Mouse (Mus musculus): ENCODE measurements around the gene Cntrl.

Gene Cntrl

GRCm38 (mm10) chr2:35131991-35132661 lies 22.8 kb downstream of the Cntrl start:
- DNase-seq = peak; percentile 97 to 100

DNA sequence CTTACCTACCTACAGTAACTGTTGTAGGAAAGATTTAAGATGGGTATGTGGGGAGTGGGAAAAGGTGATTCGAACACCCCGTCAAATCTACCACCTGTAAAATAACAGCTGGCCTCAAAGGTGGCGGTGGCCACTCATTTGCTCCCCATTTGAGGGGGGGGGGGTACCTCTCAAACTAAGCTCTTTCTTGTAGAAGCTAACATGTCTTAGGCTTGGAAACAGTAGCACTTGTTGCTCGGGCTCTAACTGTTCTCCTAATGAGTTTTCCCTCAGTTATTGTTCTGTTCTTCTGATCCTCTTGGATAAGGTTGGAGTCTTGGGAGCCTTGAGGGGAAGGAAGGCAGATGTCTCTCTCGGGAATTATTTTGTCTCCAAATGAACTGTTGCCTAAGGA lies 23.4 kb downstream of the Cntrl start:
- no peak for DNase-seq

GRCm38 (mm10) chr2:35133891-35134290 lies 24.6 kb downstream of the Cntrl start:
- no peak for DNase-seq

GRCm38 (mm10) chr2:35138576-35138975 lies 29.3 kb downstream of the Cntrl start:
- DNase-seq = no peak

DNA sequence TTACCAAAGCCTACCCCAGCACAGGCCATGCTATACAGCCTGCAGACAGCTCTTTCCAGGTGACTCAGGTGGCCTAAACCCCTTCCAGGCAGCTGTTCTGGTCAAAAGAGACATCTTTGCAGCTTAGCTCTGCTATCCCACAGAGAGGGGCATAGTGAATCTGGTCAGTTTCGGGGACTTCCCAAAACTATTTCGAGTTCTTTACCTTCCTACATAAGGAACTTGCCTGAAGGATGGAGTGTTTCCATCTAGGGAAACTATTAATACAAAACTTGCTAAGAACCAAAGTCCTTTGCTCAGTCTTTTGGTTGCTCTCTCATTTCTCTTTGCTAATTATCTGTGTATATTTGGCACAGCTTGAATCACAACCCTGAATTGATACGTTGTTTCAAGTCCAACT lies 32.4 kb downstream of the Cntrl start:
- no peak for DNase-seq

GRCm38 (mm10) chr2:35148806-35149205 lies 39.5 kb downstream of the Cntrl start:
- no peak for DNase-seq

DNA sequence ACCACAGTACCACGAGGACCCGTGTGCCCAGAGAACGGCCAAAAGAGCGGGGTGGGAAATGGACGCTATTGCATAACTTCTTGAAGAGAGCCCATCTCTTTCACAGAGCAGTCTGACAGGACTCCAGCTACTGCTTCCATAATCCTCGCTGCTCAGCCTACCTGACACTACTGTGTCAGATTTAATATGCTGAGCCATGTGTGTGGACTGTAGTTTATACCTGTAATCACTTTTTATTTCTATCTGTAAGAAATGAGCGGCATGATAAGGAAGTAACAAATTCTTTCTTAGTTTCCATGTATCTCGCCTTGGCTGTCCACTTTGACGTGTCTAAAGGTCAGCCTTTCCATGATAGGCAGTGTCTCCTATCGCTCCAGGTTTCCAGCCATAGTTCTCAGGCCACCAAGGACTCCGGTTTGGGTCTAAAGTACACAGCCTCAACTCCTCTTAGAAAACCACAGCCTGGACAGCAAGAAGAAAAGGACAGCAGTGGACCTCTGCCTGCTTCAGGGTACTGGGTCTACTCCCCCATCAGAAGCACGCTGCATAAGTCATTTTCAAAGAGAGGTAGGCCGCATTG lies 42.1 kb downstream of the Cntrl start:
- no peak for DNase-seq

GRCm38 (mm10) chr2:35153179-35153578 lies 43.9 kb downstream of the Cntrl start:
- no peak for DNase-seq

- no peak for DNase-seq
These were observed 44.7 kb downstream of the Cntrl start for GRCm38 (mm10) chr2:35153844-35154554.

DNA sequence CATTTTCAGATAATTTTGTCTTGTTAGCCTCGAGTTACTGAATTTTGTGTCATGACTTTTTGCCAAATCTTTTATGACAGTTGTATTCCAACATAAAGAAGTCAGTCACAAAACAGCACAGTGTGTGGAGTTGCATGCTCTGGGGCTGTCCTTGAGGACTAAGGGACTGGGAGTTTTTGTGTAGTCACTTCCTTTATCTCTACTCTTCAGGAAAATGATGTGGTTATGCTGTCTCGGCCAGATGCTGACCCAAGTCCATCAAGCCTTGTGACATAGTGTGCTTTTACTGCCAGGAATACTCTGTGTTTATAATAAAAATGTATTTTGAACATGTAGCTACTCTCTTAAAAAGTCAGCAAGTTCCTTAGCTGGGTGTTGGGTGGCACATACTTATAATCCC lies 47.7 kb downstream of the Cntrl start:
- DNase-seq = no peak

- DNase-seq = peak in 1 of 2 experiments; percentile 18
These were observed 48.5 kb downstream of the Cntrl start for GRCm38 (mm10) chr2:35157836-35158235.

- no peak for DNase-seq
These were observed 49.1 kb downstream of the Cntrl start for GRCm38 (mm10) chr2:35158358-35158757.

GRCm38 (mm10) chr2:35160206-35160605 lies 50.9 kb downstream of the Cntrl start:
- DNase-seq = no peak

DNA sequence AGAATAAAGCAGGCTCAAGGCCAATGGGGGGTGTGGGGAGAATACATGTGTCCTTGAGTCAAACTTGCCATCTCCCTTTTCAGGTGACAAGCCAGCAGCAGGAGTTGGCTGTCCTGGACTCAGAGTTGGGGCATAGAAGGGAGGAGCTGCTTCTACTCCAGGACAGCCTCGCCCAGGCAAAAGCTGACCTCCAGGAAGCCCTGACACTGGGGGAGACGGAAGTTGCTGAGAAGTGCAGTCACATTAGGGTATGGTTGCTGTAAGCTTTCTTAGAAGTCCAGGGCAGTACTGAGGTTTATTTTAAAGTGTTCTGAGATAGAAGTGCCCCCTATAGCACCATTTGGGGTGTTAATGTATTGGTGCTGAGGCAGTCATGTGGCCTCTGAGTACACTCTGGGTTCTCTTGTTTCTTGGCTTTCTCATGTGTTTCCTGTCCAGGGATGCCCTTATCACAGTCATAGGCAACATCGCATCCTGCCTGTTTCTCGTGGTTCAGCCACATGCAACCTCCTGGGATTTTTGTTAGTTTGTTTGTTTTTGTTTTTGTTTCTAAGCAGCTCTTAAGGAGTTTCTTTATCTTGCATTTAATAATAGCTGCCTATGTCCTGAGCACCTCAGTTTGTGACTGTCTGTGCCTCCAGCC lies 52.7 kb downstream of the Cntrl start:
- DNase-seq = no peak

DNA sequence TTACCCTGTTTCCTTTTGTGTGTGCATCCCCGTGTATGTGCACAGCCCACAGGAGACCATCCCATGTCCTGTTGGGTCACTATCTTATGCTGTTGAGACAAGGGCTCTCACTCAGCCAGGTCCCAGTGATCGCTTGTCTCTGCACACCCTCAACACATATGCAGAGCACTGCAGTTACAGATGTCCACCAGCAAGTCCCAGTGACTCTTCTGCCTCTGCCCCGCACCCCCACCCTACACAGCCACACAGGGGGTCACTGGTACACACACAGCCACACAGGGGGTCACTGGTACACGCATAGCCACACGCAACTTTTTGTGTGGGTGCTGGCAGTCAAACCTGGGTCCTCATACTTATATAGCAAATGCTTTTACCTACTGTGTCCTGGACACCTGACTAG lies 54.1 kb downstream of the Cntrl start:
- DNase-seq = no peak

- no peak for DNase-seq
These were observed 56.1 kb downstream of the Cntrl start for GRCm38 (mm10) chr2:35165416-35165815.

DNA sequence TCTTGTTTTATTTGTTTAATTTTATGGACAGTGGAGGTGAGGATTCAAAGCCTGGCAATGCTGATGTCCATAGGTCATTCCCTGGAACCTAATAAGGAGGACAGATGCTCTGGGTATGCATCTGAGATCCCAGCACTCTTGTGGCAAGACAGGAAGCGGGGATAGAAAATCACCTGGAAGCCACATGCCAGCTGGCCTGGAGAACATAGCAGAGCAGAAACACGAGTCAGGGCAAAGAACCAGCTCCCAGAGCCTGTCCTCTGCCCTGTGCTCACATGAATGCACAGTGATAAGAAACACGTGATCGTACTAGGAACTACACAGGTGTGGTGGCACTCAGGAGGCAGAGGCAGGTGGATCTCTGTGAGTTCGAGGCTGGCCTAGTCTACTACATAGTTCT lies 57.5 kb downstream of the Cntrl start:
- DNase-seq = no peak

GRCm38 (mm10) chr2:35169452-35169851 lies 60.2 kb downstream of the Cntrl start:
- DNase-seq = no peak

- peak; percentile 85 to 92 for DNase-seq
These were observed 62.1 kb downstream of the Cntrl start for GRCm38 (mm10) chr2:35171341-35171861.

- DNase-seq = no peak
These were observed 63.0 kb downstream of the Cntrl start for GRCm38 (mm10) chr2:35172246-35172645.

DNA sequence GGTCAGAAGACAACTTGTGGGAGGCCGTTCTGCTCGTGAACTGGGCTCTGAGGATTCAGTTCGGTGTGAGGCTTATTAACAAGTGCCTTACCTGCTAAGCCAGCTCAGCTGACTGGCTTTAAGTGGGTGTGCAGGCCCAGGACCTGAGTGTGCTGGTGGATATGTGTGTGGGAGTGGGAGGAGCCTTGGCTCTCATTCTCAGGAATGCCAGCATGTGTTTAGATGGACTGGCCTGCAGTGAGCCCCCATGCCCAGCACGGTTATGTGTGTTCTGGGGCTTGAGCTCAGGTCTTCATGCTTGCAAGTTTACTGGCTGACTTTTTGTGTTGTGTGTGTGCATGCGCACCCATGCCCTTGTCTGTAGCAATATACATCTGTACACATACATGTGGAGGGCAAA lies 64.4 kb downstream of the Cntrl start:
- DNase-seq = no peak

GRCm38 (mm10) chr2:35174100-35174499 lies 64.8 kb downstream of the Cntrl start:
- DNase-seq = no peak

- DNase-seq = no peak
These were observed 66.2 kb downstream of the Cntrl start for GRCm38 (mm10) chr2:35175281-35176065.
